Mouse (Mus musculus) lung, adult 18-20 months (tissue): ENCODE measurements at regions not wholly inside any gene's neighbourhood (a gene's known extent, or its start where the extent isn't known, plus 50 kb on each side); places are given as distances from the start of the nearest gene placed in this dataset.

ENCODE experiments used
- DNase-seq, 2 experiments: peaks; one replicate each; pipeline ENCODE4 v3.0.0; 2022; ENCODE audit warnings: mixed read lengths in 2 of 2

GRCm38 (mm10) chr6:59556668-59557310 lies 130.7 kb upstream of the Gprin3 start:
- no peak for DNase-seq

GRCm38 (mm10) chr6:59537025-59537424 lies 110.9 kb upstream of the Gprin3 start:
- DNase-seq = no peak

GRCm38 (mm10) chr6:59524940-59525265 lies 98.8 kb upstream of the Gprin3 start:
- no peak for DNase-seq

GRCm38 (mm10) chr6:59524095-59524939 lies 98.2 kb upstream of the Gprin3 start:
- DNase-seq = no peak

GRCm38 (mm10) chr6:59522960-59523359 lies 96.9 kb upstream of the Gprin3 start:
- no peak for DNase-seq

- no peak for DNase-seq
These were observed 74.7 kb upstream of the Gprin3 start for GRCm38 (mm10) chr6:59500818-59501217.

GRCm38 (mm10) chr6:59498800-59499199 lies 72.7 kb upstream of the Gprin3 start:
- DNase-seq = no peak

GRCm38 (mm10) chr6:59498079-59498478 lies 72.0 kb upstream of the Gprin3 start:
- peak; percentile 33 to 39 for DNase-seq

- no peak for DNase-seq
These were observed 63.0 kb upstream of the Gprin3 start for GRCm38 (mm10) chr6:59489001-59489575.

- DNase-seq = no peak
These were observed 62.3 kb upstream of the Gprin3 start for GRCm38 (mm10) chr6:59488386-59488785.

- no peak for DNase-seq
These were observed 57.9 kb upstream of the Gprin3 start for GRCm38 (mm10) chr6:59484004-59484403.

GRCm38 (mm10) chr6:59483587-59483986 lies 57.5 kb upstream of the Gprin3 start:
- DNase-seq = peak; percentile 18 to 37
